Mouse (Mus musculus): ENCODE data around the gene Rab6b.

DNA sequence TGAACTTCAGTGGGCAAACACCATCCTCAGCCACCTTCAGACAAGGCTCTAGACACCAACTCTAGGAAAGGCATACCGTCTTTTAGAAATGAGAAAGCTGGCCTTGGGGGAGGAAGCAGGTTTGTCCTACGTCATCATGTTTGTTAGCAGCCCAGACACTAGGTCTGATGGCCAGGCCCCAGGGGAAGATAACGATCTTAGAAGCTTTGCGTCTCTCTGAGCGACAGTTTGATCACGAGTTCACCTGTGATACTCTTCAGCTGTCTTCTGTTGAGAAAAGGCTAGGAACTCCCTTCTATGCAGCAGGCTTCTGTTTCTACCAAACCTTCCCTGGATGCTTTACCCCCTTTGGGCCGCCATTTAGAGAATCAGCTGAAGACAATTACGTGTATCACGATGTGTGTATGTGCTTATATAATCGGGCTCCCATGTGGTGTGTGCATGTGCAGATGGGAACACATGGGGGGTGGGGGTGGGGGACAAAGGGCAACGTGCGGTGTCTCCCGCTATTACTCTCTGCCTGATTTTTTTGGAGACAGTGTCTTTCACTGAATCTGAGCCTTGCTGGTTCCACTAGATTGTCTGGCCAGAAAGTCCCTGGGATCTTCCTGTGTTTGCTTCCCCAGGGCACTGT, 116.9 kb downstream of the Rab6b start:
- TF ChIP-seq CTCF (IDR thresholded peaks at IDR 0.05; ENCODE audit: low read depth, low read length) = 0 out of 2 replicates have a peak, but pooled peaks have one; percentile 0
- TF ChIP-seq POLR2A (IDR thresholded peaks at IDR 0.05; ENCODE audit: extremely low read depth, insufficient read depth, low read length) = no peak
